Mouse (Mus musculus) left cerebral cortex, adult 2 months (tissue): ENCODE measurements around the gene Pars2. TPM values are rescaled to one million over a fixed set of nuclear protein-coding genes. Genes with fewer than 3 reads are reported as not detected.

ENCODE experiments used
- DNase-seq, 2 experiments: peaks; one replicate each; pipeline ENCODE4 v3.0.0; 2021 to 2022; ENCODE audit warnings: low spot score in 2 of 2, mixed read lengths in 1 of 2; ENCODE audit errors: extremely low spot score in 1 of 2
- H3K27ac ChIP-seq: fragments of 200-600 bp; 2 replicates; pipeline ENCODE4 v1.8.1; 2022
- H3K4me3 ChIP-seq: fragments of 200-600 bp; 2 replicates; pipeline ENCODE4 v1.8.1; 2022
- CTCF ChIP-seq: fragments of 200-600 bp; IDR thresholded peaks from 2 replicates; pipeline ENCODE4 v1.8.1; 2022; ENCODE audit warnings: antibody characterized with exemption, mild to moderate bottlenecking, moderate library complexity
- intact Hi-C: fragments of 180-260 bp; cut with DNase I; formaldehyde crosslinking; loops from one replicate; pipeline ENCODE4 v1.15.1; 2025
- total RNA-seq, 2 experiments: library from RNA; stranded (reverse); gene quantifications; 2 replicates each; pipeline ENCODE4 v1.2.3; 2021

Pars2 gene
- total RNA-seq, 2 experiments from 2014 or later: 6.1 to 6.3 TPM

DNA sequence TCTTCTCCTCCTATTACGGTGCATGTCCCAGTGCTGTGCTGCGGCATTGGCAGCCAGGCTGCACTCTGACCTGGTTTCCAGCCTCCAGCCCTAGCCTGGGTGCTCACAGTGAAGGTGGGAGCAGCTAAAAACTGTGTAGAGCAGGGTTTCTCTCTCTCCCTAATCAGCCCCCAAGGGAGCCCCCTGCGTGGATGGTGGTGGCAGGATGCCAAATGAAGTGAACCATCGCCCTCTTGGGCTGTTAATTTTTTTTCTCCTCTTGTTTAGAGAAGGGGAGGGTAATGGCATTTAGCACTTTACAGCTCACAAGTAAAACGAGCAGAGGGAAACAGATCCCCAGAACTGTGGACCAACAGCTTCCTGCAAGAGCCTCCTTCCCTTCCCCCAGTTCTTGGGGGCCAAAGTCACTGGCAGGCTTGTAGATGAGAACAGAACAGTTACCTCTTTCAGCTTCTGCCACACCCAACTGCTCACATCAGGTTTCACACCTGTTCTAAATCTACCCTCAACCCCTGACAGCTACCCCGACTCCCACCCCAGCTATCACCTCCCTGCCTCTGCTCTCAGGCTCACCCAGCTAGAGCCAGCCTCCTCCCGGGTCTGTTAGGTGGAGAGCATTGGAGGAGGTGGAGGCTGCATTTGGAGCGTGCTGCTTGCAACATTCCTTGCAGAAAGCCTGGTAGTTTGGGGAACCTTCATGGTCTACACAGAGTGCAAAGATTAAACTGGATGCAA, 7.2 kb upstream of the Pars2 start:
- intact Hi-C loops: no loop called here
- H3K27ac ChIP-seq: no peak overlapping the region

DNA sequence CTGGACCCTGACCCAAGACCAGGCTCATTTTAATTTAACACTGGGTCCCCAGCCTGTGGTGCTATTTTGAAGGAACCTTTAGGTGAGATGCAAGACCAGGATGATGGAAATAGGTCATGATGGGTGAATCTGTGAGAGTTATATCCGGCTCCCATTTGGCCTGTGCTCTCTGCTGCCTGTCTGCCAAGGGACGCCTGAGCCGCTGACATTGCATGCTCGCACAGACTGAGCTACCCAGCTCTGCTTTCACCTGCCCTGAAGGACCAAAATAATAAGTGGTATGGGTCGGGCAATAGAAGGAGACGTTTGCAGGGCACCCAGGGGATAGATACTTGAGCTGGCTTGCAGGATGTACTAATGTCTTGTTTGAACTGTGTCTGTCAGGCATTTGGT, 6.7 kb upstream of the Pars2 start:
- TF ChIP-seq CTCF: no peak
- intact Hi-C loops: no loop called here
- DNase-seq: no peak
- Histone ChIP-seq H3K27ac (no peak overlapping the region), H3K4me3 (no peak overlapping the region)

More for the DNA sequence above, 7.2 kb upstream of the Pars2 start:
- no peak for TF ChIP-seq CTCF
- H3K4me3 ChIP-seq: no peak overlapping the region
- DNase-seq: no peak

DNA sequence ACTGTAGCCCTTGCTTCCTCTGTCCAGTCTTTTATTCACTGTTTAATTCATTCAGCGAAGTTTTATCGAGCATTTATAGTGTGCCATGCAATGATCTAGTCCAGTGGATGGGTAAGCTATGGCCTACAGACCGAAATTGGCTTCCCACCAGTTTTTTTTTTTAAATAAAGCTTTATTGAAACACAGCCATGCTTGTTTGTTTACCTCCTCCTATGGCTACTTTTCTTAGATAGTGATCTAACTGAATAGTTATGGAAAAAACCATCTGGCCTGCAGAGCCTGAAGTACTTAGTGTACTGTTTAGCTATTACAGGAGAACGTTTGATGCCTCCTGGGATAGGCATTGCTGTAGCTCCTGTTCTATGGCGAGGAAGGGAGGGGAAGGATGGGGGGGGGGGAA, 5.1 kb upstream of the Pars2 start:
- Histone ChIP-seq H3K27ac (no peak overlapping the region), H3K4me3 (no peak overlapping the region)
- no peak for DNase-seq
- TF ChIP-seq CTCF: no peak
- intact Hi-C loops: no loop called here

DNA sequence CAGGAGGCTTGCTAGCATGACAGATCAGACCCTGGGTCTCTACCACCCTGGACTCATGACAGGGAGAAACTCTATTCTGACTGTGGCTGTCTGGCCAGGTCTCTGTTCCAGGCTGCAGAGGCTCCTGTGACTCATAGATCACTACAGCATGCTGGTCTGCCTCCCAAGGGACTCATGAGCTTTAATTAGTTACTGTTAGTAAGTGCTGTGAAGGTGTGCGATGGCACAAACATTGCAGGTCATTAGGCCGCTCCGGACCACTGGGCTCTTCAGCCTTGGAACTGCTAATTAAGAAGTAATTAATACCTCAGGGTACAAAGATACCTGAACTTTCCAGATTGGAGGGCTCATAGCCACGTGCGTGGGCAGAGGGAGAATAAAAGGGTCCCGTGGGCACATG, 3.7 kb upstream of the Pars2 start:
- Histone ChIP-seq H3K4me3 (no peak overlapping the region), H3K27ac (no peak overlapping the region)
- TF ChIP-seq CTCF: no peak
- DNase-seq: no peak
- intact Hi-C loops: no loop called here

DNA sequence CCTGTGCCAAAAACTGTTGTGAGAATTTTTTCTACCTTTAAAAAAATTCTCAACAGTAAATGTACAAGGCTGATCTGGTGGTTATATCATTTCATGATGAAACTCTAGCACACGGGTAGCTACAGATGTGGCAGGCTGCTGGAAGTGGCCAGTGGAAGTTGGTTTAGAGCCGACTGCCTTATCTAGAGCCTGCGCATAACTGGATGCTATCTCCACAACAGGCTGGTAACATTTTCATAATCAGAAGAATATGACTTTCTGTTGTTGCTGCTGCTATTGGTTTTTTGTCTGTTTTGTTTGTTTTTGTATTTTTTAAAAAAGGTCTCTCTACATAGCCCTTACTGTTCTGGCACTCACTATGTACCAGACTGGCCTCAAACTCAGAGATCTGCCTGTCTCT, 1.7 kb downstream of the Pars2 start:
- Histone ChIP-seq H3K4me3 (no peak overlapping the region), H3K27ac (no peak overlapping the region)
- no peak for TF ChIP-seq CTCF
- DNase-seq: no peak
- intact Hi-C loops: no loop called here

DNA sequence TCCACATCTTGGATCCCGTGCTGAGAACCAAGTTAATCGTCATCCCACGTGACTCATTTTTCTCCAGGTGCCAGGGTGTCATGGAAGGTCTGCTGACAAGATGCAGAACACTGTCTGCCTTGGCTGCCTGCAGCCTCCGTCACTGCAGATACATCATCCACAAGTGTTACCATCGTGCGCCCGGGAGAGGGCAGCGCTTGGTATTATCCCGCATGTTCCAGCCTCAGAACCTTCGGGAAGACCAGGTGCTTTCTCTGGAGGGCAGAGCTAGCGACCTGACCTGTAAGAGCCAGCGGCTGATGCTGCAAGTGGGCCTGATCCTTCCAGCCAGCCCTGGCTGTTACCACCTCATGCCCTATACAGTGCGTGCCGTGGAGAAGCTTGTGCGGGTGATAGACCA, 2.2 kb downstream of the Pars2 start:
- Histone ChIP-seq H3K27ac (no peak overlapping the region), H3K4me3 (no peak overlapping the region)
- no peak for DNase-seq
- intact Hi-C loops: no loop called here
- no peak for TF ChIP-seq CTCF

DNA sequence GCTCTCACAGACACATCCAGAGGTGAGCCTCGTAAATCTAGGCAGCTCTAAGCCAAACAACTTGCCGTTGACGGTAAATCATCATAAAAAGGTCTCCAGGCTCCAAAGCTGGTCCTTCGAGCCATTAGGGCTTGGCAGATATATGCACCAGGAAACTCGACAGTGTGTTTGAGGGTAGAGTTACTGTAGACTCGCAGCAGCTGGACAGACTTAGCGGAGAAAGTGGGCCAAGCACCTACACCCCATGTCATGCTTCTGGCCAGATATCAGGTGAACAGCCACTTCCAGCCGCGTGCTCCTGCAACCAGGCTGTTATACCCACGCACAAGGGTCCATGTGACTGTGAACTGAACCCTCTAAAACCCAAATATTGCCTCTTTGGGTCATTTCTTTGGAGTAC, 4.8 kb downstream of the Pars2 start:
- no peak for DNase-seq
- H3K27ac ChIP-seq: no peak overlapping the region
- H3K4me3 ChIP-seq: no peak overlapping the region
- intact Hi-C loops: no loop called here
- no peak for TF ChIP-seq CTCF

DNA sequence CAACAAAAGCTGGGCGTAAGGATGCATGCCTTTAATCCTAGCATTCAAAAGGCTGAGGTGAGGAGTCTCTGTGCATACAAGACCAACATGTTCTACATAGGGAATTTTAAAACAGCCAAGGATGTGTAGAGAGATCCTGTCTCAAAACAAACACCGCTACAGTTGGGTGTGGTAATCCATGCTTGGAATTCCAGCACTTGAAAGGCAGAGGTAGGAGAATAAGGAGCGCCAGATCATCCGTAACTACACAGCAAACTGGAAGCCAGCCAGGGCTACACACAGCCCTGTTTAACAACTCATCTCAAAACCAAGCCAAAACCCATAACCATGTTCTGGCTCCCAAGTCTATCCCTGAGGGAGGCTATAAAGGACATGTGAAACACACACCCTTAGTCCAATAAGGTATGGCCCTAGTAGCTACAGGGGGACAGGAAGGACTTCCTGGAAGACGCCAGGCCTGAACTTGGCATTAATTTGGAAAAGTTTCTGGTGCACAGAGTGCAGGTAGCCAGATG, 13.1 kb downstream of the Pars2 start:
- no peak overlapping the region for H3K27ac ChIP-seq
- intact Hi-C loops: no loop called here
- TF ChIP-seq CTCF: no peak

DNA sequence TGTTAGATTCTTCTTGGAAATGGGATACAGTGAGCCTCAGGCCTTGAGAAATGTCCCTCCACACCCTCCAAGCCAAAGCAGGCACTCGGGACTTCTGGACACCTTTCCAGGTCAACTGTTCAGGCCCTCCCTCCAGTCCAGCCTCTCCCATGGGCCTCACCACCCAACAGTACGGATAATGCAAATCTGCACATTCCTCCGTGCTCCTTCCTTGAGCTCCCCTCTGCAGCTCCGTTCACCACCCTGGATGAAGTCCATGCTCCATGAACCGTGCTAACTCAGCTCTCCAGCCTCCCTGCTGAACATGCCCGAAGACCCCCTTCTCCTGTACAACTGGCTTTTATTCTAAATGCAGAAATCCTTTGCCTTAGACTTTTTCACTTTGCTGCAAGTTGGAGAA, 13.8 kb downstream of the Pars2 start:
- Histone ChIP-seq H3K4me3 (no peak overlapping the region), H3K27ac (no peak overlapping the region)
- DNase-seq: no peak
- no peak for TF ChIP-seq CTCF
- intact Hi-C loops: no loop called here

More for the DNA sequence above, 13.1 kb downstream of the Pars2 start:
- no peak for DNase-seq
- H3K4me3 ChIP-seq: no peak overlapping the region

DNA sequence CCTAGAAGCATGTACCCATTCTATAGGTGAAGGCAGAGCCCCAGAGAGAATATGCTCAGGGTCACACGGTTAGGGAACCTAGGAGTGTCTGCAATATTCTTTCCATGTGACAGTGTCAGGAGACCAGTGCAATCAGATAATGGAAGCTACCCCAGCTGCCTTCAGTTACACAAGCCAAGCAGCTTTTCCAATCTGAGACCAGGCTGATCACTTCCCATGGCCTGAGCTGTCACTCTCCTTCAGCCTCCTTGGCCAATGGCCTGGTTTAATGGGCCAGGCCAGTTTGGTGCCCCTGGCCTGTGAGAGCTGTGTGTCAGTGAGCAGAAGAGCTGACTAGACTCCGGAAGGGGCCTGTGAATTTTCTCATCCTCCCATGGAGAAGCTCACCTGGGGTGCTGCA, 14.4 kb downstream of the Pars2 start:
- intact Hi-C loops: no loop called here
- Histone ChIP-seq H3K27ac (no peak overlapping the region), H3K4me3 (no peak overlapping the region)
- no peak for DNase-seq
- no peak for TF ChIP-seq CTCF

DNA sequence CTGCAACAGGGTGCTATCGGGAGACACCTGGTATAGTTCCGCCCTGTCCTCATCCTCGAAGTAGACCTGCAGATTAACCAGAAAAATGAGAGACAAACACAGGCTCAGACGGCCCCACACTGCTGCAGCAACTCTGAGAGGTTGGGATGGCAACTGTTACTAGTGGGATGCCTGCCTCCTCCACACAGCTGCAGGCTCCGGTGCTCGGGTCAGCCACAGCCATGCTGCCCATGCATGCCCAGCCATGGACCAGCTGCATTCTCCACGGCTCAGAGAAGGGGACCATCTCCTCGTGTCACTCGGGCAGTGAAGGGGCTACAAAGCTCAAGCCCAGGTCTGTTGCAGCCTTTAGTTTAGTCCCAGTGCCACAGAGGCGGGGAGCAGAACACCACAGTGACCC, 14.8 kb downstream of the Pars2 start:
- DNase-seq: no peak
- Histone ChIP-seq H3K27ac (no peak overlapping the region), H3K4me3 (no peak overlapping the region)
- TF ChIP-seq CTCF: no peak
- intact Hi-C loops: no loop called here

DNA sequence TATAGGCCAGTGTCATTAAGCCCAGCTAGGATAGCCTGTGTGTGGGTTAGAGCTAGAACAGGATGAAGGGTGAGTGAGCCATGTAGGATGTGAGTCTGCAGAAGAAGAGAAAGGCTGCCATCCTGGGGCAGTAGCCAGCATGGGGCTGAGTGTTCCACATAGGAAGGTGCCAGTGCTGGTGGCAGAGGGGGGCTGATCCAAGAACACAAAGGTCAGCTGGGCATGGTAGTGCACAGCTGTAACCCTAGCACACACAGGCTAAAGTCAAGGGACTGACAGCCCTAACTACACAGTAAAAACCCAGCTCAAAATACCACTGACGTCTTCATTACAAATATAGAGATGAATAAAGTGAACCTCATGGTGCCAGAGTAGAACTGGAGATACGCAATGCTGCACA, 15.7 kb downstream of the Pars2 start:
- no peak for TF ChIP-seq CTCF
- Histone ChIP-seq H3K4me3 (no peak overlapping the region), H3K27ac (no peak overlapping the region)
- intact Hi-C loops: no loop called here
- DNase-seq: no peak

DNA sequence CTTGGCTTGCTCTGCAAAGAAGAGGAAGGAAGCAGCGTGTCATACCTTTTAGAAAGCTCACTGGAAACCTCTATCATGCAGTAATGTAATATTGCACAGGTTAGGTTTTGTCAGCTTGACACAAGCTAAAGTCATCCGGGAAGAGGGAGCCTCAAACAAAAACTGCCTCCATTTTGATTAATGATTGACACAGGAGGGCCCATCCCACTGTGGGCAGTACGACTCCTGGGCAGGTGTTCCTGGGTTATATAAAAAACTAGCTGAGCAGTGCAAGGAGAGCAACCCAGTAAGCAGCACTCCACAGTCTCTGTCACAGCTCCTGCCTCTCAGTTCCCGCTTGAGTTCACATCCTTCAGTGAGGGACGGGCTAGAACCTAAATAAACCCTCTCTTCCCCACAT, 25.9 kb downstream of the Pars2 start:
- Histone ChIP-seq H3K27ac (no peak overlapping the region), H3K4me3 (no peak overlapping the region)
- no peak for DNase-seq
- intact Hi-C loops: no loop called here
- no peak for TF ChIP-seq CTCF
